Mouse (Mus musculus): ENCODE measurements around the gene Zfp558. TPM values are rescaled to one million over a fixed set of nuclear protein-coding genes. Genes with fewer than 3 reads are reported as not detected.

Gene Zfp558
- polyA plus RNA-seq (2014; fragmentation: Nextera tagmentation; extraction: Ambion mirVana): 7.0 and 8.0 TPM in 2 replicates

DNA sequence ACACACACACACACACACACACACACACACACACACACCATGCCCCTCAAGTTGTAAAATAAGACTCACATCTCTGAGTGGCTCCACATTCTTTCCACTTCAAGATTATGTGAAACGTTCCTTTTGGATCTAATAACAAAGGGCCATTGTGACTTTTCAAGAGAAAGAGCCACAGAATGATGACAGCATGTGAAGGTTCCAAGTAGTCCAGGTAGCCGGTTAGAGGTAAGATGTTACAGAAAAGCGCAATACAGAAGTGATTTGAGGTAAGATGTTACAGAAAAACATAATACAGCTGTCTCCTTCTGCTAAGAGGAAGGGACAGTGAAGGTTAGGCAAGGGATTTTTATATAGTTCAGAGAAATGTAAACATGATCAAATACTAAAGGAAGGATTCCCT is at the start of gene Zfp558, which contains the start of gene Mbd3l1:
Gene Zfp558, minus strand, starts transcription at position 101 of the 400 bp plus-strand sequence.
Gene Mbd3l1, plus strand, starts transcription at position 192 of the 400 bp plus-strand sequence.
- no peaks in the 10 kb centered on the region for H3K36me3 ChIP-seq (ENCODE audit: insufficient read depth)
- DNase-seq (no peak), ATAC-seq (ENCODE audit: insufficient read depth) (no peak)
- H3K4me2 ChIP-seq: no peak within 1 kb of the TSS
- H3K27me3 ChIP-seq (ENCODE audit: insufficient read depth, low read length): no peaks in the 10 kb centered on the region
- H3K9me3 ChIP-seq (ENCODE audit: low read depth, low read length): no peaks in the 10 kb centered on the region
- no peak within 1 kb of the TSS for H3K4me3 ChIP-seq (ENCODE audit: low read depth, low read length)
- no peak within 1 kb of the TSS for H3K27ac ChIP-seq (ENCODE audit: low read depth)
- WGBS: 74% methylated on average over 3 of the region's 3 CpGs
- TF ChIP-seq CTCF (IDR thresholded peaks at IDR 0.05; ENCODE audit: low read depth): no peak
- H3K4me1 ChIP-seq (ENCODE audit: insufficient read depth): no peaks in the 10 kb centered on the region
- H3K9ac ChIP-seq: no peak within 1 kb of the TSS

DNA sequence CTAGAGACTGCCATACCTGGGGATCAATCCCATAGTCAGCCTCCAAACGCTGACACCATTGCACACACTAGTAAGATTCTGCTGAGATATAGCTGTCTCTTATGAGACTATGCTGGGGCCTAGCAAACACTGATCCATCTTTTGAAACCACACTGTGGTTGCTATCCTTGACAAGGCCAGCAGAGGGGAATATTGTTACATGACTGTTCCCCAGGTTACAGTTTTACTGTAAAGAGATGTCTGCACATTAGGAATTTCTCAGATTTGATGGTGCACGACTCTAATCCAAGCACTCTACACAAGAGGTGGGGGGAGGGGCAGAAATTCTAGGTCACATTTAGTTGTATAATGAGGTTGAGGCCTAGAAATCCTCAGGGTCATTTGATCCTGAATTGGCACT is 30.0 kb upstream of the Zfp558 start:
- Histone ChIP-seq H3K9me3 (ENCODE audit: low read depth, low read length) (no peaks in the 10 kb centered on the region), H3K36me3 (ENCODE audit: insufficient read depth) (no peaks in the 10 kb centered on the region), H3K4me1 (ENCODE audit: insufficient read depth) (no peaks in the 10 kb centered on the region), H3K9ac (no peak overlapping the region), H3K27ac (ENCODE audit: low read depth) (no peak overlapping the region), H3K4me3 (ENCODE audit: low read depth, low read length) (no peak overlapping the region), H3K4me2 (no peak overlapping the region), H3K27me3 (ENCODE audit: insufficient read depth, low read length) (no peaks in the 10 kb centered on the region)
- ATAC-seq (ENCODE audit: insufficient read depth) (no peak), DNase-seq (peak; percentile 3)
- TF ChIP-seq CTCF (IDR thresholded peaks at IDR 0.05; ENCODE audit: low read depth): no peak
- WGBS: 51% methylated on average over 2 of the region's 2 CpGs

DNA sequence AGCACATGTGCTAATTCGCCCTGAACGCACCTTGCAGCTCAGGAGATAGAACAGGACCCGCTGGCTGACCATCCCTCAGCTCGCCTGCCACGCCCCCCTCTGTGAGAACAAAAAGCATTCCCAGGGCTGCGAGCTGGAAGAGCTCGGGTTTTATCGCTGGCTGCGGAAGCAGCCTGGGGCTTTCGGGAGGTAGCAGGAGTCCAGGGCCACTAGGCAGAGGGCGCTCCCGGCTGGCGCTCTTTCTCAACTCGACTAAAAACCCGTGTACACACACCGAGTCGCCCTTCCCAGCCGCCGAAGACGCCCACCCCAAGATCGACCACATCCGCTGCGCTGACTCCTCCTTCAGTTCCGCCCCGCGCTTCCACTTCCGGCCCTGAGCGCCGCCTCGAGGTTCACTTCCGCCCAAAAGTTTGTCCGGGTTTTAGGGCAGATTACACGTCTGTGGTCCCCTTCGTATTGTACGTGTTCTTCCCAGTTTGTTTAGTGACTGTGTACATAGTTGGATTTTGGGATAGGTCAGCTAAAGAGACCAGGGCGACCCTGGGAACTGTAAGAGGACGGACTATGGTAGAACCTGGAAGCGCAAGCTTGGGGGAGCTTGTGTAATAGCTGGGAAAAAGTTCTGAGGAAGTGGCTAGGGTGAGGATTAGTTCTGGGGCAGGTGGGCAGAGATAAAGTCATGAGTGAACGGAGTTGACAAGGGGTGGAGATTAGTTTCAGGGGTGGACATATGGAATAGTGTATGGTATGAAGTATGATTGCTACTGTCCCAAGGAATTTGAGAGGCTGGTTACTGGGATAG is 4.5 kb downstream of the Zfp558 start:
- 4% methylated on average over 38 of the region's 39 CpGs for WGBS
- peak overlapping the region; percentile 72 for H3K4me2 ChIP-seq
- H3K9me3 ChIP-seq (ENCODE audit: low read depth, low read length): no peaks in the 10 kb centered on the region

DNA sequence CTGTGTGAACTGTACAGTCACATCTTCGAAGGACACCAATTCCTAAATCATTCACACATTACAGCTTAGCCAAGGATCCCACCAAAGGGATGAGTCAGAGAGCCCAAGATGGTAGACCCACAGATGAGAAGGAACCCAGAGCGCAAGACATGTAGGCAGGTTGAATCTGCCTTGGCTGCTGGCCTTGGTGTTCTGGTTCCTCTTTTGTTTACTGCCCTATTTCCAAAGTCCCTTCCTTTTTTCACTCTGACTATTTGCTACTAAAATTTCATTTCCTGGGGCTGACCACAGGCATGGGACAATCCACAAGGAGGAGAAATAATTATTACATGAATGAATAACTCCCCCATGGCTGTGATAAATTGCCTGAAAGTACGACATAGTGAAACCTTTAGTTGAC is 10.1 kb downstream of the Zfp558 start:
- Histone ChIP-seq H3K27me3 (ENCODE audit: insufficient read depth, low read length) (no peaks in the 10 kb centered on the region), H3K9me3 (ENCODE audit: low read depth, low read length) (no peaks in the 10 kb centered on the region; the same call in 1 of the 2 replicates), H3K9ac (no peak overlapping the region), H3K4me2 (no peak overlapping the region), H3K4me1 (ENCODE audit: insufficient read depth) (no peaks in the 10 kb centered on the region), H3K27ac (ENCODE audit: low read depth) (no peak overlapping the region), H3K4me3 (ENCODE audit: low read depth, low read length) (no peak overlapping the region), H3K36me3 (ENCODE audit: insufficient read depth) (peaks cover 12% of the 10 kb centered on the region)
- 84% methylated on average over 3 of the region's 3 CpGs for WGBS
- no peak for TF ChIP-seq CTCF (IDR thresholded peaks at IDR 0.05; ENCODE audit: low read depth)
- no peak for ATAC-seq (ENCODE audit: insufficient read depth)
- no peak for DNase-seq

More for the DNA sequence above, 4.5 kb downstream of the Zfp558 start:
- TF ChIP-seq CTCF (IDR thresholded peaks at IDR 0.05; ENCODE audit: low read depth): peak; percentile 24; the same call in 1 of the 2 replicates
- ATAC-seq (ENCODE audit: insufficient read depth) (peak; percentile 99), DNase-seq (peak; percentile 93)
- no peaks in the 10 kb centered on the region for H3K27me3 ChIP-seq (ENCODE audit: insufficient read depth, low read length)
- H3K9ac ChIP-seq: peak overlapping the region; percentile 65
- H3K27ac ChIP-seq (ENCODE audit: low read depth): peak overlapping the region; percentile 92
- H3K36me3 ChIP-seq (ENCODE audit: insufficient read depth): peaks cover 4% of the 10 kb centered on the region; the same call in 1 of the 2 replicates
- no peaks in the 10 kb centered on the region for H3K4me1 ChIP-seq (ENCODE audit: insufficient read depth)
- H3K4me3 ChIP-seq (ENCODE audit: low read depth, low read length): peak overlapping the region; percentile 62

DNA sequence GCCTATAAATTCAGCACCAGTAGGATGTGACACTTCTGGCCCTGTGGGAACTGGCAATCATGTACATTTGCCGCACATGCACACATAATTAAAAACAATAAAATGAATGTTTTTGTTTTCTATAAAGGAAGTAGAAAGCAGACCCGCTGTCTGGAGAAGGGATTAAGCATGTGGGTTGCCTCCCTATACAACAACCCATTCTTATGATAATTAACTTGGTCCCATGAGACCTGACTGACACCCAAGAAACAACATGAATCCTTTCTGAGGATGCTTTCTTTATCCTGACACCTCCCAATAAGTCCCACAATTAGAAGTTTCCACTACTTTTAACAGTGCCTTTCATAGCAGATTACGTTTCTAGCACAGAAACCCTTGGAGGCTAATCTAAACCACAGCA is 10.7 kb downstream of the Zfp558 start:
- Histone ChIP-seq H3K27me3 (ENCODE audit: insufficient read depth, low read length) (no peaks in the 10 kb centered on the region), H3K4me3 (ENCODE audit: low read depth, low read length) (no peak overlapping the region), H3K4me2 (no peak overlapping the region), H3K9me3 (ENCODE audit: low read depth, low read length) (no peaks in the 10 kb centered on the region; the same call in 1 of the 2 replicates), H3K9ac (no peak overlapping the region), H3K27ac (ENCODE audit: low read depth) (no peak overlapping the region), H3K36me3 (ENCODE audit: insufficient read depth) (peaks cover 12% of the 10 kb centered on the region), H3K4me1 (ENCODE audit: insufficient read depth) (no peaks in the 10 kb centered on the region)
- no peak for DNase-seq
- TF ChIP-seq CTCF (IDR thresholded peaks at IDR 0.05; ENCODE audit: low read depth): no peak
- ATAC-seq (ENCODE audit: insufficient read depth): no peak
- 79% methylated on average over 3 of the region's 3 CpGs for WGBS

DNA sequence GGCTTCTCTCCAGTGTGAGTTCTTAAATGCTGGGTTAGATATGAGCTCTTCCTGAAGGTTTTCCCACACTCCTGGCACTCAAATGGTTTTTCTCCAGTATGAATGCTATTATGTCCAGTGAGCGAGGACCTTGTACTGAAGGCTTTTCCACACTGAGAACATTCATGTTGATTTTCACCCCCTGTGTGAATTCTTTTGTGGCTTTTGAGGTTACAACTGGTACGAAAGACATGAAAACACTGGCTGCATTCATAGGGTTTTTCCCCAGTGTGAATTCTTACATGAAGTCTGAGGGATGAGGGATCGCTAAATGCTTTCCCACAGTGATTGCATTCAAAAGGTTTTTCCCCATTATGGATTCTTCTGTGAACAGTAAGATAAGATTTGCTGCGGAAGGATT is 21.5 kb downstream of the Zfp558 start:
- no peak overlapping the region for H3K4me3 ChIP-seq (ENCODE audit: low read depth, low read length)
- TF ChIP-seq CTCF (IDR thresholded peaks at IDR 0.05; ENCODE audit: low read depth): no peak
- H3K9ac ChIP-seq: no peak overlapping the region
- no peak for ATAC-seq (ENCODE audit: insufficient read depth)
- no peak overlapping the region for H3K27ac ChIP-seq (ENCODE audit: low read depth)
- H3K27me3 ChIP-seq (ENCODE audit: insufficient read depth, low read length): no peaks in the 10 kb centered on the region
- 0 out of 2 replicates have a peak, but pooled peaks cover 6% of the 10 kb centered on the region for H3K9me3 ChIP-seq (ENCODE audit: low read depth, low read length)
- DNase-seq: no peak
- no peak overlapping the region for H3K4me2 ChIP-seq
- H3K36me3 ChIP-seq (ENCODE audit: insufficient read depth): peaks cover 35% of the 10 kb centered on the region
- H3K4me1 ChIP-seq (ENCODE audit: insufficient read depth): no peaks in the 10 kb centered on the region
- WGBS: 90% methylated on average over 4 of the region's 4 CpGs

DNA sequence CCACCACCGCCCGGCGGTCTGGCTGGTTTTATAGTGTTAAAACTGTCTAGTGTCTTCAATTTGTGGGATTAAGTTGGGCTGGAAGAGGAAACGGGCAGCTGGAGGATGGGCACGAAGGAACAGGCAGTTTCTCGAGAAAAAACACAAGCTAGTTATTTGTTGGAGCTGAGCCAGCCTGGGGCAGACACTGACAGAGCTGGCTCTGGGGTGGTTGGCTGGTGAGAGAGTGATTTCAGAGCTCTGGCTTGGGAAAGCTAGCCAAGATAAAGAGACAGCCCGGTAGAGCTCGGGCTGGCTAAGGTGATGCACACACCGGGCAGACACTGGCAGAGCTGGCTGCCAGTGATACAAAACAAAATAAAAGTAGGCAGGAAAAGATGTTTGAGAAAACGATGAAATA is 46.4 kb downstream of the Zfp558 start:
- no peaks in the 10 kb centered on the region for H3K9me3 ChIP-seq (ENCODE audit: low read depth, low read length)
- no peaks in the 10 kb centered on the region for H3K36me3 ChIP-seq (ENCODE audit: insufficient read depth)
- no peak overlapping the region for H3K4me3 ChIP-seq (ENCODE audit: low read depth, low read length)
- H3K4me1 ChIP-seq (ENCODE audit: insufficient read depth): no peaks in the 10 kb centered on the region
- no peak overlapping the region for H3K4me2 ChIP-seq
- H3K27me3 ChIP-seq (ENCODE audit: insufficient read depth, low read length): no peaks in the 10 kb centered on the region
- H3K27ac ChIP-seq (ENCODE audit: low read depth): no peak overlapping the region
- 71% methylated on average over 10 of the region's 10 CpGs for WGBS
- ATAC-seq (ENCODE audit: insufficient read depth): no peak
- TF ChIP-seq CTCF (IDR thresholded peaks at IDR 0.05; ENCODE audit: low read depth): no peak
- no peak overlapping the region for H3K9ac ChIP-seq
- DNase-seq: peak; percentile 9
